Mouse (Mus musculus): ENCODE results near the gene Galr3.
A peak's percentile ranks its signal among the peaks of the same experiment; 100 is the strongest.

The Galr3 gene

GRCm38 (mm10) chr15:79052366-79052765 is 10.7 kb downstream of the Galr3 start:
- no peak for DNase-seq (ENCODE audit: low spot score)

- DNase-seq (ENCODE audit: low spot score) = no peak
Measured at GRCm38 (mm10) chr15:79056601-79057000, 14.9 kb downstream of the Galr3 start.

GRCm38 (mm10) chr15:79057850-79058249 is 16.2 kb downstream of the Galr3 start:
- DNase-seq (ENCODE audit: low spot score) = no peak

- no peak for DNase-seq (ENCODE audit: low spot score)
Measured at GRCm38 (mm10) chr15:79060887-79061565, 19.3 kb downstream of the Galr3 start.

GRCm38 (mm10) chr15:79062376-79063159 is 20.9 kb downstream of the Galr3 start, which contains the start of gene Ankrd54:
TSS of gene Ankrd54 (minus strand) at chr15:79062893.
- DNase-seq (ENCODE audit: low spot score) = peak; percentile 100

- no peak for DNase-seq (ENCODE audit: low spot score)
Measured at GRCm38 (mm10) chr15:79063160-79063740, 21.6 kb downstream of the Galr3 start.

- no peak for DNase-seq (ENCODE audit: low spot score)
Measured at GRCm38 (mm10) chr15:79065086-79065770, 23.5 kb downstream of the Galr3 start.

- DNase-seq (ENCODE audit: low spot score) = no peak
Measured at GRCm38 (mm10) chr15:79066276-79066675, 24.6 kb downstream of the Galr3 start.

GRCm38 (mm10) chr15:79067631-79068030 is 25.9 kb downstream of the Galr3 start:
- DNase-seq (ENCODE audit: low spot score) = no peak

- no peak for DNase-seq (ENCODE audit: low spot score)
Measured at GRCm38 (mm10) chr15:79068416-79068815, 26.7 kb downstream of the Galr3 start.

- DNase-seq (ENCODE audit: low spot score) = peak; percentile 66
Measured at GRCm38 (mm10) chr15:79071117-79072039, 29.7 kb downstream of the Galr3 start.

- DNase-seq (ENCODE audit: low spot score) = no peak
Measured at GRCm38 (mm10) chr15:79073752-79074151, 32.1 kb downstream of the Galr3 start.

- no peak for DNase-seq (ENCODE audit: low spot score)
Measured at GRCm38 (mm10) chr15:79074446-79074845, 32.8 kb downstream of the Galr3 start.

GRCm38 (mm10) chr15:79074913-79075532 is 33.3 kb downstream of the Galr3 start, which contains the start of gene Eif3l:
TSS of gene Eif3l (plus strand) at chr15:79075179.
- peak; percentile 88 for DNase-seq (ENCODE audit: low spot score)

- DNase-seq (ENCODE audit: low spot score) = no peak
Measured at GRCm38 (mm10) chr15:79075658-79076365, 34.1 kb downstream of the Galr3 start.

- DNase-seq (ENCODE audit: low spot score) = no peak
Measured at GRCm38 (mm10) chr15:79079567-79079966, 37.9 kb downstream of the Galr3 start.

- no peak for DNase-seq (ENCODE audit: low spot score)
Measured at GRCm38 (mm10) chr15:79092284-79092683, 50.6 kb downstream of the Galr3 start.
